In the genomic region with DNA sequence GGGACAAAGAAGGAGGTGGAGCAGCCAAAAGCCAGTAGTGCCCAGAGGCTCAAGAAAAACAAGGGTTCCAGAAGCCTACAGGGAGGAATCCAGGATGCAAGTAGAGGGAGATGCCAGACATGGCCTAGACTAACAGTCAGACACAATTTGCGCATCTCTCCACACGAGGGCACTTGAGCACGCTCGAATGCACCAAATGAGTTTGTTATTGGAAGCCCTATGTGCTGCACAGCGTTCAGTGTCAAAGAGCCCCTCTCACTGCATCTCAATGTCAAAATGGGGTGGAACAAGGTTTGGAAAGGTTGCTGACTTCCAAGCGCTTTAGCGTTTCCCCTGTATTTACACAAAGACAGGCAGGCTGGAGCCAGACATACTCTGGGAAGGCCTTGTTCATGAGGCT, we compare ENCODE assay signal across 9 mouse cellular contexts.
DNase-seq lines count a peak whose midpoint lies in the region; ATAC-seq and TF ChIP-seq lines count a peak whose summit lies in the region.
"Had no signal": no experiment of that assay in that cellular context is flagged by ENCODE, and none has a peak within 500 bp of the region (broad histone marks: within the 10 kb centered on the region; RNA-seq: fewer than 3 reads in every experiment).

No protein-coding gene starts in this region.

- H3K36me3 ChIP-seq in heart, postnatal 0 days (replicated peaks; ENCODE audit: control insufficient read depth, insufficient read depth, low read length) = no peaks in the 10 kb centered on the region
- no peaks in the 10 kb centered on the region for H3K36me3 ChIP-seq in heart, embryonic 11.5 days (ENCODE audit: control insufficient read depth, insufficient read depth, low read length)
- H3K36me3 ChIP-seq in hindbrain, embryonic 12.5 days = no peaks in the 10 kb centered on the region
- H3K36me3 ChIP-seq in stomach, postnatal 0 days (ENCODE audit: control insufficient read depth, insufficient read depth, low read length) = no peaks in the 10 kb centered on the region
- H3K36me3 ChIP-seq: liver, embryonic 15.5 days had no signal

- no peak overlapping the region for H3K4me3 ChIP-seq in heart, postnatal 0 days (ENCODE audit: low read depth, low read length)
- no peak overlapping the region for H3K4me3 ChIP-seq in heart, embryonic 11.5 days (ENCODE audit: low read depth, low read length)
- no peak overlapping the region for H3K4me3 ChIP-seq in hindbrain, embryonic 12.5 days
- H3K4me3 ChIP-seq in stomach, postnatal 0 days (ENCODE audit: low read depth, low read length) = no peak overlapping the region
- H3K4me3 ChIP-seq: liver, embryonic 15.5 days had no signal

- H3K27ac ChIP-seq in heart, postnatal 0 days (ENCODE audit: low read depth) = no peak overlapping the region
- H3K27ac ChIP-seq in heart, embryonic 11.5 days (ENCODE audit: low read depth, low read length) = no peak overlapping the region
- H3K27ac ChIP-seq in hindbrain, embryonic 12.5 days = no peak overlapping the region
- no peak overlapping the region for H3K27ac ChIP-seq in stomach, postnatal 0 days (replicated peaks)
- H3K27ac ChIP-seq: liver, embryonic 15.5 days had no signal

- H3K27me3 ChIP-seq in heart, postnatal 0 days (ENCODE audit: control insufficient read depth, insufficient read depth, low read length) = peaks cover 26% of the 10 kb centered on the region
- H3K27me3 ChIP-seq in heart, embryonic 11.5 days (ENCODE audit: control insufficient read depth, insufficient read depth, low read length) = peaks cover 35% of the 10 kb centered on the region
- peaks cover 23% of the 10 kb centered on the region for H3K27me3 ChIP-seq in hindbrain, embryonic 12.5 days
- 0 out of 2 replicates have a peak, but pooled peaks cover 2% of the 10 kb centered on the region for H3K27me3 ChIP-seq in stomach, postnatal 0 days (ENCODE audit: control insufficient read depth, insufficient read depth, low read length)

- H3K9ac ChIP-seq in heart, postnatal 0 days (replicated peaks; ENCODE audit: low read depth, low read length) = no peak overlapping the region
- H3K9ac ChIP-seq in heart, embryonic 11.5 days (ENCODE audit: low read depth, low read length) = no peak overlapping the region
- no peak overlapping the region for H3K9ac ChIP-seq in hindbrain, embryonic 12.5 days
- H3K9ac ChIP-seq in stomach, postnatal 0 days (ENCODE audit: low read length) = no peak overlapping the region
- H3K9ac ChIP-seq: liver, embryonic 15.5 days had no signal

- WGBS in heart, postnatal 0 days = 25% methylated on average over 7 of the region's 7 CpGs
- WGBS in heart, embryonic 11.5 days (ENCODE audit: insufficient replicate concordance) = 23% methylated on average over 7 of the region's 7 CpGs
- 15% methylated on average over 7 of the region's 7 CpGs for WGBS in hindbrain, embryonic 12.5 days
- 23% methylated on average over 7 of the region's 7 CpGs for WGBS in stomach, postnatal 0 days

- TF ChIP-seq EP300 in heart, postnatal 0 days (IDR thresholded peaks at IDR 0.05; ENCODE audit: low read depth) = no peak
- no peak for TF ChIP-seq EP300 in stomach, postnatal 0 days (optimal IDR thresholded peaks at IDR 0.05)

- TF ChIP-seq CTCF in heart, postnatal 0 days (IDR thresholded peaks at IDR 0.05; ENCODE audit: low read depth) = peak; percentile 30
- peak; percentile 44 for TF ChIP-seq CTCF in stomach, postnatal 0 days (IDR thresholded peaks at IDR 0.05; ENCODE audit: low read depth)

- no peak overlapping the region for H3K4me2 ChIP-seq in heart, postnatal 0 days (ENCODE audit: low read depth, low read length)
- no peak overlapping the region for H3K4me2 ChIP-seq in heart, embryonic 11.5 days
- no peak overlapping the region for H3K4me2 ChIP-seq in hindbrain, embryonic 12.5 days (replicated peaks)
- no peak overlapping the region for H3K4me2 ChIP-seq in stomach, postnatal 0 days (replicated peaks; ENCODE audit: low read depth)
- H3K4me2 ChIP-seq: liver, embryonic 15.5 days had no signal

- ATAC-seq in heart, postnatal 0 days (ENCODE audit: insufficient read depth, low read depth) = no peak
- ATAC-seq in heart, embryonic 11.5 days (replicated peaks; ENCODE audit: insufficient number of reproducible peaks, low FRiP score, low TSS enrichment) = no peak
- peak; percentile 27; the same call in 1 of the 2 replicates for ATAC-seq in hindbrain, embryonic 12.5 days (ENCODE audit: low FRiP score)
- no peak for ATAC-seq in stomach, postnatal 0 days (ENCODE audit: low FRiP score, low TSS enrichment)

- H3K4me1 ChIP-seq in heart, postnatal 0 days (ENCODE audit: control insufficient read depth, insufficient read depth) = no peaks in the 10 kb centered on the region
- H3K4me1 ChIP-seq in heart, embryonic 11.5 days (ENCODE audit: control insufficient read depth, insufficient read depth, low read length) = peaks cover 3% of the 10 kb centered on the region; the same call in 1 of the 2 replicates
- H3K4me1 ChIP-seq in hindbrain, embryonic 12.5 days = peaks cover 5% of the 10 kb centered on the region; the same call in 1 of the 2 replicates
- no peaks in the 10 kb centered on the region for H3K4me1 ChIP-seq in stomach, postnatal 0 days (replicated peaks; ENCODE audit: control insufficient read depth, insufficient read depth)
- H3K4me1 ChIP-seq: liver, embryonic 15.5 days had no signal

- H3K9me3 ChIP-seq in heart, postnatal 0 days (replicated peaks; ENCODE audit: control insufficient read depth, low read length) = no peaks in the 10 kb centered on the region
- no peaks in the 10 kb centered on the region for H3K9me3 ChIP-seq in heart, embryonic 11.5 days (replicated peaks; ENCODE audit: control insufficient read depth, low read length)
- H3K9me3 ChIP-seq in hindbrain, embryonic 12.5 days (replicated peaks) = no peaks in the 10 kb centered on the region
- no peaks in the 10 kb centered on the region for H3K9me3 ChIP-seq in stomach, postnatal 0 days (ENCODE audit: control insufficient read depth, low read length)
- H3K9me3 ChIP-seq: liver, embryonic 15.5 days had no signal

- no peak for DNase-seq in heart, postnatal 0 days (ENCODE audit: low spot score)
- DNase-seq in cerebellum, postnatal 4 days (ENCODE audit: low spot score in 2 of 2) = peak; percentile 33 to 69
- peak; percentile 47 for DNase-seq in mesoderm, embryonic 11.5 days (ENCODE audit: low read depth, low spot score)
- no peak for DNase-seq in stomach, postnatal 0 days (ENCODE audit: low spot score)
- DNase-seq in spleen, postnatal 4 days (ENCODE audit: low spot score in 2 of 2) = no peak
- no peak for DNase-seq in gastrocnemius, adult 18-20 months (ENCODE audit: low spot score)

Comparison
In these comparisons a context has a peak if more than half of its experiments do, and no peak if none do; other contexts are left out.
1. DNase-seq: peak in cerebellum, postnatal 4 days (2 of 2) and mesoderm, embryonic 11.5 days (single experiment); none in heart, postnatal 0 days (single experiment), stomach, postnatal 0 days (single experiment), spleen, postnatal 4 days (0 of 2) and gastrocnemius, adult 18-20 months (single experiment).